Mouse (Mus musculus): Measurements from ENCODE around the gene Phospho1. TPM values are rescaled to one million over a fixed set of nuclear protein-coding genes. Genes with fewer than 3 reads are reported as not detected.
A peak's percentile ranks its signal among the peaks of the same experiment; 100 is the strongest.

Phospho1 gene
- total and polyA plus RNA-seq, 2 experiments from 2014 or later = 2.1 TPM; not detected in 1

- H3K9ac ChIP-seq (replicated peaks; ENCODE audit: low read length, poor library complexity, severe bottlenecking) = no peak overlapping the region
- H3K9me3 ChIP-seq (ENCODE audit: low read length) = no peaks in the 10 kb centered on the region
- H3K27ac ChIP-seq (ENCODE audit: low read depth, low read length) = no peak overlapping the region
- H3K27me3 ChIP-seq (ENCODE audit: insufficient read depth, low read length) = peaks cover 48% of the 10 kb centered on the region
- no peak overlapping the region for H3K4me2 ChIP-seq (ENCODE audit: low read depth, low read length, poor library complexity, severe bottlenecking)
- H3K4me1 ChIP-seq (ENCODE audit: insufficient read depth, low read length) = peaks cover 4% of the 10 kb centered on the region; the same call in 1 of the 2 replicates
- no peak for TF ChIP-seq CTCF (IDR thresholded peaks at IDR 0.05)
- no peak overlapping the region for H3K4me3 ChIP-seq (ENCODE audit: low read depth, low read length)
- WGBS = 52% methylated on average over 6 of the region's 6 CpGs
- no peak for ATAC-seq (ENCODE audit: low FRiP score)
- no peaks in the 10 kb centered on the region for H3K36me3 ChIP-seq (ENCODE audit: insufficient read depth, low read length)
- no peak for DNase-seq (ENCODE audit: low spot score)
These were observed 11.5 kb downstream of the Phospho1 start for GRCm38 (mm10) chr11:95835832-95836231.

GRCm38 (mm10) chr11:95836433-95836832 is 12.1 kb downstream of the Phospho1 start:
- Histone ChIP-seq H3K9me3 (ENCODE audit: low read length) (no peaks in the 10 kb centered on the region), H3K27me3 (ENCODE audit: insufficient read depth, low read length) (peaks cover 42% of the 10 kb centered on the region), H3K9ac (replicated peaks; ENCODE audit: low read length, poor library complexity, severe bottlenecking) (no peak overlapping the region), H3K4me3 (ENCODE audit: low read depth, low read length) (no peak overlapping the region), H3K36me3 (ENCODE audit: insufficient read depth, low read length) (no peaks in the 10 kb centered on the region), H3K27ac (ENCODE audit: low read depth, low read length) (no peak overlapping the region), H3K4me2 (ENCODE audit: low read depth, low read length, poor library complexity, severe bottlenecking) (no peak overlapping the region), H3K4me1 (ENCODE audit: insufficient read depth, low read length) (0 out of 2 replicates have a peak, but pooled peaks cover 2% of the 10 kb centered on the region)
- no peak for DNase-seq (ENCODE audit: low spot score)
- WGBS = 76% methylated on average over 6 of the region's 6 CpGs
- ATAC-seq (ENCODE audit: low FRiP score) = no peak
- no peak for TF ChIP-seq CTCF (IDR thresholded peaks at IDR 0.05)

- Histone ChIP-seq H3K36me3 (ENCODE audit: insufficient read depth, low read length) (no peaks in the 10 kb centered on the region), H3K4me1 (ENCODE audit: insufficient read depth, low read length) (peaks cover 2% of the 10 kb centered on the region; the same call in 1 of the 2 replicates), H3K4me3 (ENCODE audit: low read depth, low read length) (no peak within 1 kb of the TSS), H3K9me3 (ENCODE audit: low read length) (no peaks in the 10 kb centered on the region), H3K27me3 (ENCODE audit: insufficient read depth, low read length) (peaks cover 37% of the 10 kb centered on the region), H3K27ac (ENCODE audit: low read depth, low read length) (no peak within 1 kb of the TSS), H3K9ac (replicated peaks; ENCODE audit: low read length, poor library complexity, severe bottlenecking) (no peak within 1 kb of the TSS), H3K4me2 (ENCODE audit: low read depth, low read length, poor library complexity, severe bottlenecking) (no peak within 1 kb of the TSS)
- 71% methylated on average over 10 of the region's 10 CpGs for WGBS
- TF ChIP-seq CTCF (IDR thresholded peaks at IDR 0.05) = no peak
- ATAC-seq (ENCODE audit: low FRiP score) (no peak), DNase-seq (ENCODE audit: low spot score) (peak; percentile 54)
These were observed 12.8 kb downstream of the Phospho1 start, which contains the start of gene Gngt2 for GRCm38 (mm10) chr11:95837059-95837458. Gene Gngt2, plus strand, starts transcription at chr11:95837216.

- H3K27ac ChIP-seq (ENCODE audit: low read depth, low read length) = no peak overlapping the region
- no peak for ATAC-seq (ENCODE audit: low FRiP score)
- H3K27me3 ChIP-seq (ENCODE audit: insufficient read depth, low read length) = peaks cover 22% of the 10 kb centered on the region
- TF ChIP-seq CTCF (IDR thresholded peaks at IDR 0.05) = no peak
- no peak overlapping the region for H3K9ac ChIP-seq (replicated peaks; ENCODE audit: low read length, poor library complexity, severe bottlenecking)
- no peak overlapping the region for H3K4me3 ChIP-seq (ENCODE audit: low read depth, low read length)
- 78% methylated on average over 4 of the region's 4 CpGs for WGBS
- DNase-seq (ENCODE audit: low spot score) = no peak
- H3K4me1 ChIP-seq (ENCODE audit: insufficient read depth, low read length) = no peaks in the 10 kb centered on the region; the same call in 1 of the 2 replicates
- H3K36me3 ChIP-seq (ENCODE audit: insufficient read depth, low read length) = no peaks in the 10 kb centered on the region
- H3K9me3 ChIP-seq (ENCODE audit: low read length) = no peaks in the 10 kb centered on the region
- H3K4me2 ChIP-seq (ENCODE audit: low read depth, low read length, poor library complexity, severe bottlenecking) = no peak overlapping the region
These were observed 14.3 kb downstream of the Phospho1 start for GRCm38 (mm10) chr11:95838598-95838997.

- Histone ChIP-seq H3K27me3 (ENCODE audit: insufficient read depth, low read length) (peaks cover 16% of the 10 kb centered on the region), H3K4me2 (ENCODE audit: low read depth, low read length, poor library complexity, severe bottlenecking) (no peak overlapping the region), H3K9ac (replicated peaks; ENCODE audit: low read length, poor library complexity, severe bottlenecking) (no peak overlapping the region), H3K4me1 (ENCODE audit: insufficient read depth, low read length) (no peaks in the 10 kb centered on the region; the same call in 1 of the 2 replicates), H3K36me3 (ENCODE audit: insufficient read depth, low read length) (no peaks in the 10 kb centered on the region), H3K27ac (ENCODE audit: low read depth, low read length) (no peak overlapping the region), H3K4me3 (ENCODE audit: low read depth, low read length) (no peak overlapping the region), H3K9me3 (ENCODE audit: low read length) (no peaks in the 10 kb centered on the region)
- DNase-seq (ENCODE audit: low spot score) (no peak), ATAC-seq (ENCODE audit: low FRiP score) (no peak)
- 68% methylated on average over 8 of the region's 8 CpGs for WGBS
- no peak for TF ChIP-seq CTCF (IDR thresholded peaks at IDR 0.05)
These were observed 14.9 kb downstream of the Phospho1 start for GRCm38 (mm10) chr11:95838999-95839868.

Data from midbrain, postnatal 0 days (tissue).